Mouse (Mus musculus) heart, adult 2 months (tissue): Measurements from ENCODE around the gene Mlc1.

Source experiments
- CTCF ChIP-seq: fragments of 200-600 bp; IDR thresholded peaks from 2 replicates; pipeline ENCODE4 v1.8.1; 2022; ENCODE audit warnings: antibody characterized with exemption, mild to moderate bottlenecking, moderate library complexity
- EP300 ChIP-seq: fragments of 200-500 bp; IDR thresholded peaks from 2 replicates; pipeline ENCODE4 v1.6.1; 2011; ENCODE audit warnings: low read depth, low read length, control low read depth; ENCODE audit not compliant: insufficient read depth

GRCm38 (mm10) chr15:88915046-88915445 is 63.8 kb downstream of the Mlc1 start:
- TF ChIP-seq EP300, result no peak
- no peak for TF ChIP-seq CTCF
